Mouse (Mus musculus): Measurements from ENCODE around the gene Rpl27. TPM values are rescaled to one million over a fixed set of nuclear protein-coding genes. Genes with fewer than 3 reads are reported as not detected.

The Rpl27 gene
- polyA plus RNA-seq, 1 experiment from 2014 or later = 369 TPM

GRCm38 (mm10) chr11:101486126-101486525 is 44.0 kb downstream of the Rpl27 start:
- H3K9ac ChIP-seq = no peak overlapping the region
- H3K36me3 ChIP-seq = peaks cover 38% of the 10 kb centered on the region
- no peak overlapping the region for H3K4me2 ChIP-seq
- 74% methylated on average over 6 of the region's 6 CpGs for WGBS
- ATAC-seq (replicated peaks; ENCODE audit: low FRiP score) = no peak
- no peak overlapping the region for H3K4me3 ChIP-seq (replicated peaks)
- no peaks in the 10 kb centered on the region for H3K9me3 ChIP-seq (replicated peaks)
- H3K27me3 ChIP-seq = no peaks in the 10 kb centered on the region
- 0 out of 2 replicates have a peak, but pooled peaks cover 2% of the 10 kb centered on the region for H3K4me1 ChIP-seq
- no peak overlapping the region for H3K27ac ChIP-seq

Small RNA genes lying within 50 kb of the gene (microRNA-seq; reads per million reads assigned to microRNA genes)
- gene Mir6929 = not detected

Other genes starting within 250 kb of the Rpl27 start
- gene Ezh1, start 215.8 kb upstream of the Rpl27 start, polyA plus RNA-seq (2015; fragmentation: Nextera tagmentation; extraction: Ambion mirVana) = 22.9 and 27.0 TPM in 2 replicates
- gene Ramp2, start 196.3 kb upstream of the Rpl27 start, polyA plus RNA-seq (2015; fragmentation: Nextera tagmentation; extraction: Ambion mirVana) = 220 and 232 TPM in 2 replicates
- 135 and 147 TPM in 2 replicates for gene Vps25, start 188.6 kb upstream of the Rpl27 start, polyA plus RNA-seq (2015; fragmentation: Nextera tagmentation; extraction: Ambion mirVana)
- gene Wnk4, start 181.7 kb upstream of the Rpl27 start, polyA plus RNA-seq (2015; fragmentation: Nextera tagmentation; extraction: Ambion mirVana) = 25.5 and 27.2 TPM in 2 replicates
- gene Cntd1, start 163.3 kb upstream of the Rpl27 start, polyA plus RNA-seq (2015; fragmentation: Nextera tagmentation; extraction: Ambion mirVana) = 1.6 and 3.1 TPM in 2 replicates
- gene Coa3, start 163.2 kb upstream of the Rpl27 start, polyA plus RNA-seq (2015; fragmentation: Nextera tagmentation; extraction: Ambion mirVana) = 185 and 195 TPM in 2 replicates
- gene Becn1, start 140.0 kb upstream of the Rpl27 start, polyA plus RNA-seq (2015; fragmentation: Nextera tagmentation; extraction: Ambion mirVana) = 162 and 166 TPM in 2 replicates
- 153 and 156 TPM in 2 replicates for gene Psme3, start 126.1 kb upstream of the Rpl27 start, polyA plus RNA-seq (2015; fragmentation: Nextera tagmentation; extraction: Ambion mirVana)
- 1.7 and 2.0 TPM in 2 replicates for gene Aoc2, start 117.2 kb upstream of the Rpl27 start, polyA plus RNA-seq (2015; fragmentation: Nextera tagmentation; extraction: Ambion mirVana)
- 0.57 and 0.97 TPM in 2 replicates for gene Aoc3, start 111.7 kb upstream of the Rpl27 start, polyA plus RNA-seq (2015; fragmentation: Nextera tagmentation; extraction: Ambion mirVana)
- gene G6pc, start 74.7 kb upstream of the Rpl27 start, polyA plus RNA-seq (2015; fragmentation: Nextera tagmentation; extraction: Ambion mirVana) = 1.1 and 1.2 TPM in 2 replicates
- gene Aarsd1, start 24.7 kb upstream of the Rpl27 start, polyA plus RNA-seq (2015; fragmentation: Nextera tagmentation; extraction: Ambion mirVana) = 83.0 and 87.2 TPM in 2 replicates
- 10.0 and 10.3 TPM in 2 replicates for gene Gm27029, start 17.5 kb upstream of the Rpl27 start, polyA plus RNA-seq (2015; fragmentation: Nextera tagmentation; extraction: Ambion mirVana)
- gene Rundc1, start 17.2 kb upstream of the Rpl27 start, polyA plus RNA-seq (2015; fragmentation: Nextera tagmentation; extraction: Ambion mirVana) = 20.4 and 21.7 TPM in 2 replicates
- gene Ptges3l, start 17.0 kb upstream of the Rpl27 start, polyA plus RNA-seq (2015; fragmentation: Nextera tagmentation; extraction: Ambion mirVana) = 12.3 and 12.6 TPM in 2 replicates
- gene Ifi35, start 6.1 kb downstream of the Rpl27 start, polyA plus RNA-seq (2015; fragmentation: Nextera tagmentation; extraction: Ambion mirVana) = 13.8 and 18.8 TPM in 2 replicates
- 9.0 and 11.4 TPM in 2 replicates for gene Rnd2, start 22.7 kb downstream of the Rpl27 start, polyA plus RNA-seq (2015; fragmentation: Nextera tagmentation; extraction: Ambion mirVana)
- gene Vat1, start 23.9 kb downstream of the Rpl27 start, polyA plus RNA-seq (2015; fragmentation: Nextera tagmentation; extraction: Ambion mirVana) = 31.8 and 37.5 TPM in 2 replicates
- gene Brca1, start 109.7 kb downstream of the Rpl27 start, polyA plus RNA-seq (2015; fragmentation: Nextera tagmentation; extraction: Ambion mirVana) = 12.9 and 14.4 TPM in 2 replicates
- 74.8 and 76.4 TPM in 2 replicates for gene Nbr1, start 109.9 kb downstream of the Rpl27 start, polyA plus RNA-seq (2015; fragmentation: Nextera tagmentation; extraction: Ambion mirVana)
- 5.5 and 5.8 TPM in 2 replicates for gene Tmem106a, start 139.9 kb downstream of the Rpl27 start, polyA plus RNA-seq (2015; fragmentation: Nextera tagmentation; extraction: Ambion mirVana)
- gene Gm11634, start 157.0 kb downstream of the Rpl27 start, polyA plus RNA-seq (2015; fragmentation: Nextera tagmentation; extraction: Ambion mirVana) = not detected in 2 replicates
- 35.5 and 41.1 TPM in 2 replicates for gene Rdm1, start 184.9 kb downstream of the Rpl27 start, polyA plus RNA-seq (2015; fragmentation: Nextera tagmentation; extraction: Ambion mirVana)
- gene Arl4d, start 223.2 kb downstream of the Rpl27 start, polyA plus RNA-seq (2015; fragmentation: Nextera tagmentation; extraction: Ambion mirVana) = 3.9 and 4.1 TPM in 2 replicates